Mouse (Mus musculus) midbrain, embryonic 12.5 days (tissue): ENCODE results near the gene Plb1. TPM values are rescaled to one million over a fixed set of nuclear protein-coding genes. Genes with fewer than 3 reads are reported as not detected.

ENCODE experiments used
- ATAC-seq: fragments of 200-750 bp; cut with Nextera tagmentation; 2 replicates; pipeline ENCODE4 v1.8.0; 2017; ENCODE audit warnings: low read depth, moderate TSS enrichment, moderate library complexity; ENCODE audit not compliant: low FRiP score
- H3K27ac ChIP-seq: fragments of 300-500 bp; sonication (generic); replicated peaks from 2 replicates; pipeline ENCODE4 v1.5.1; 2016; ENCODE audit warnings: mild to moderate bottlenecking
- H3K27me3 ChIP-seq: fragments of 300-500 bp; sonication (generic); 2 replicates; pipeline ENCODE4 v1.6.1; 2016; ENCODE audit warnings: mild to moderate bottlenecking
- H3K36me3 ChIP-seq: fragments of 300-500 bp; sonication (generic); 2 replicates; pipeline ENCODE4 v1.6.1; 2016
- H3K4me1 ChIP-seq: fragments of 300-500 bp; sonication (generic); 2 replicates; pipeline ENCODE4 v1.6.1; 2016
- H3K4me2 ChIP-seq: fragments of 300-500 bp; sonication (generic); replicated peaks from 2 replicates; pipeline ENCODE4 v1.6.1; 2016; ENCODE audit warnings: mild to moderate bottlenecking, moderate library complexity
- H3K4me3 ChIP-seq: fragments of 300-500 bp; sonication (generic); 2 replicates; pipeline ENCODE4 v1.5.1; 2016; ENCODE audit warnings: mild to moderate bottlenecking
- H3K9ac ChIP-seq: fragments of 300-500 bp; sonication (generic); replicated peaks from 2 replicates; pipeline ENCODE4 v1.6.1; 2016; ENCODE audit warnings: mild to moderate bottlenecking, moderate library complexity
- H3K9me3 ChIP-seq: fragments of 300-500 bp; sonication (generic); 2 replicates; pipeline ENCODE4 v1.6.1; 2016; ENCODE audit warnings: mild to moderate bottlenecking
- WGBS: fragments of 180-500 bp; shearing (Covaris S2); methylation state at CpG from one replicate; pipeline ENCODE4 v1.1.7; 2016; 5-methylcytosine and 5-hydroxymethylcytosine counted together
- polyA plus RNA-seq: library from polyadenylated mRNA; unstranded; fragments of >200 nt; fragmentation: Nextera tagmentation; extraction: Ambion mirVana; gene quantifications from 2 replicates; pipeline ENCODE4 v1.2.1, GENCODE M21; 2016

The Plb1 gene
- polyA plus RNA-seq, 1 experiment from 2014 or later = 0.06 TPM

- Histone ChIP-seq H3K9me3 (0 out of 2 replicates have a peak, but pooled peaks cover 6% of the 10 kb centered on the region), H3K4me3 (no peak overlapping the region), H3K9ac (no peak overlapping the region), H3K27me3 (no peaks in the 10 kb centered on the region), H3K4me1 (no peaks in the 10 kb centered on the region), H3K36me3 (no peaks in the 10 kb centered on the region), H3K4me2 (no peak overlapping the region), H3K27ac (no peak overlapping the region)
- 89% methylated on average over 4 of the region's 4 CpGs for WGBS
- ATAC-seq = no peak
Measured at GRCm38 (mm10) chr5:32262534-32262933, 30.0 kb downstream of the Plb1 start.

DNA sequence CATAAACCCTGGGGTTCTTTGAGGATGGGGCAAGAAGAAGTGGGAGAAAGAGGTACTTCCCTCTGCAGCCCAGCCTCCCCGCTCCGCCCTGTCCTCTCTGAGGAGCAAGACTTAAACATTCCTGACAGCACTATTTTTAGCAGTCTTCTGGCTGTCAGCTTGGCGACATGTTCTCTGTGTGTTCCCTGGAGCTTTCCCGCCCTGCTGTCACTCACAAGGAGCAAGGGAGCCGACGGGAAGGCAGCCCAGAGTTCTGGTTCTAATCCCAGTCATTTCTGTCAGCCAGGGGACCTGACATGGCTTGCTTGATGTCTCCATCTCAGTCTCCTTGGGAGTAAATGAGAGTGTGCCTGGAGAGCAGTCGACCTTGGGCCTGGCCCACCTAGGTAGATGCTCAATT, 40.0 kb downstream of the Plb1 start:
- no peak overlapping the region for H3K4me3 ChIP-seq
- peaks cover under 1% of the 10 kb centered on the region for H3K4me1 ChIP-seq
- H3K36me3 ChIP-seq = no peaks in the 10 kb centered on the region
- H3K4me2 ChIP-seq = no peak overlapping the region
- H3K9me3 ChIP-seq = no peaks in the 10 kb centered on the region
- WGBS = 38% methylated on average over 7 of the region's 7 CpGs
- ATAC-seq = no peak
- no peak overlapping the region for H3K9ac ChIP-seq
- no peak overlapping the region for H3K27ac ChIP-seq
- no peaks in the 10 kb centered on the region for H3K27me3 ChIP-seq

DNA sequence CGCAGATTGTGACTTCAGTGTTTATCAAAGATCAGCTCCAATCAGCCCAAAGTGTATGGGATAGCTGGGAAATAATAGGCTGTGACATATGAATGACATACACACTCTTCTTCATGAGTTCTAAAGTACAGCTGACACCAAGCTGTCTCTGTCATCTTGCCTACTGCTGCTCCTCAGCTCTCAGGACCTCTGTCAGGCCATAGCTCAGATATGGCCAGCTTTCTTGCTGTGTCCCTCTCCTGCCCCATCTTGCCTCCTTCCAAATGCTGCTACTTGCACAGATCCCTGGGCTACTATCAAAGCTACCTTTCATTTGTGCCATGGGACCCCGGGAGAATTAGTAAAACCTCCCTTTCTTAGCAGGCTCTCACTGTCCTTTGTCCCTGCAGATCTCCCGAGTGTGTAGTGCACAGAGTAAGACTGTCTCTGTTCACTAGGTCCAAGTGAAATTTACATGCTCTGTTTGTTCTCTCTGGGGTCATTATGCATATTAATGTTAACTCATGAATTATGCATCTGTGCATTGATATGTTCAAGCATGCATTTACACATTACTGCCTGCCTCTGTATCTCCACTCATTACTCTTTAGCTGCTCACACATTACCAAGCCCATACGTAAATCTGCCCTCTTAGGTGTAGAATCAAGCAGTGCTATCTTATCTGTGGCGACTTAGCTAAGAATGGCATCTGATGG, 45.6 kb downstream of the Plb1 start:
- no peaks in the 10 kb centered on the region for H3K9me3 ChIP-seq
- peaks cover 33% of the 10 kb centered on the region for H3K4me1 ChIP-seq
- H3K27ac ChIP-seq = peak overlapping the region; percentile 90
- H3K27me3 ChIP-seq = no peaks in the 10 kb centered on the region
- WGBS = 52% methylated on average over 5 of the region's 5 CpGs
- H3K4me2 ChIP-seq = 0 out of 2 replicates have a peak overlapping the region, but pooled peaks have one; percentile 19
- peak; percentile 90 for ATAC-seq
- no peak overlapping the region for H3K9ac ChIP-seq
- no peaks in the 10 kb centered on the region for H3K36me3 ChIP-seq
- no peak overlapping the region for H3K4me3 ChIP-seq

DNA sequence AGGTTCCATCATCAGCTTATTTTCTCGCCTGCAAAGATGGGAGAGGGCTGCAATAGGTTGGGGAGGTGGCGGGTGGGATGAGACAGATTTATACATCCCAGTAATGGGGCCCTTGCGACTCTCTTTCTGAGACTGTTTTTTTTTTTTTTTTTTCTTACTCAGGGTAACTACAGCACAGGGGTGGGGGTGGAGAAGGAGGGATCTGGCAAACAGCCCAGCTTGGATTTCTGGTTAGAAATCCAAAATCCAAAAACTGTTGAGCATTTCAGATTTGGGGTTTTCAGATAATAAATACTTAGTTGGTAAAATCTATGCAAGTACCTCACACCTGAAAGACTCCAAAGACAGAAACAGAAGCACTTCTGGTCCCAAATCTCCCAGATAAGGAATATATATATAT, 47.6 kb downstream of the Plb1 start:
- no peak overlapping the region for H3K4me3 ChIP-seq
- no peak overlapping the region for H3K27ac ChIP-seq
- no peak overlapping the region for H3K9ac ChIP-seq
- ATAC-seq = no peak
- WGBS = 80% methylated on average over 3 of the region's 3 CpGs
- no peaks in the 10 kb centered on the region for H3K9me3 ChIP-seq
- H3K36me3 ChIP-seq = no peaks in the 10 kb centered on the region
- no peaks in the 10 kb centered on the region; the same call in 1 of the 2 replicates for H3K27me3 ChIP-seq
- no peak overlapping the region for H3K4me2 ChIP-seq
- H3K4me1 ChIP-seq = peaks cover 33% of the 10 kb centered on the region

DNA sequence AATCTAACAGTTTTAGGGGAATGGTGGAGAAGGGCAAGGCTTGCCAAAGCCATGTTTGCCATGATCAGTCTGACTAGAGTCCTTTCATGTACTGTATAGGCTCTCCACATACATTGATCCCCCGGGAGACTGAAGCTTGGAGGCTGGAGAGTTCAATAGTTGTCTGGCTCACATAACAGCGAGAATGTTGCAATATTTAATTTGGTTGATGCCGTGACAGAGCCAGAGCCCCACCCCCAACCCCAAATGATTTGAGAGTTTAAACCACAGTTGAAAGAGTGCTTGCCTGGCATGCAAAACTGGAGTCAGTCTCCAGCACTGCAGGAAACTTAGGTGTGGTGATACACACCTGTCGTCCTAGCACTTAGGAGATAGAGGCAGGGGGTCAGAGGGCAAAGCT, 49.8 kb downstream of the Plb1 start:
- Histone ChIP-seq H3K4me3 (no peak overlapping the region), H3K9ac (no peak overlapping the region), H3K9me3 (no peaks in the 10 kb centered on the region), H3K27me3 (no peaks in the 10 kb centered on the region; the same call in 1 of the 2 replicates), H3K4me2 (no peak overlapping the region), H3K36me3 (no peaks in the 10 kb centered on the region), H3K4me1 (peaks cover 33% of the 10 kb centered on the region), H3K27ac (no peak overlapping the region)
- ATAC-seq = no peak
- 70% methylated on average over 4 of the region's 4 CpGs for WGBS

DNA sequence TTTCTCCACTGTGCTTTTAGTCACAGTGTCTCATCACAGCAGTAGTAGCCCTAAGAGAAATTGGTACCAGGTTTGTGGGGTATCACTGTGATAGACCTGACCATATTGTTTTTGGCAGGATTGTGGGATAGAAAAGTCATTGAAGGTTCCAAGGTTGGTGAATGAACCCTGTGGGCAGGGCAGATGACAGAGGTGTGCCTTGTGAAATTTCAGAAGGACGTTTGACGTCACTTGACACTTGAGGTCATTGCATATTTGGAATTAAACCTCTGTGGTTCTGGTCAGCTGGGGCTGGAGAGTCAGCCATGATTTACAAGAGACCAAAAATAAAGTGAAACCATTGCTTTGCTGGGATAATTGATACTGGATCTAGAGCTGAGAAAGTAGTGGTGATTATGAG, 50.9 kb downstream of the Plb1 start:
- WGBS = 87% methylated on average over 2 of the region's 2 CpGs
- ATAC-seq = no peak
- no peaks in the 10 kb centered on the region for H3K9me3 ChIP-seq
- no peak overlapping the region for H3K4me2 ChIP-seq
- peaks cover 30% of the 10 kb centered on the region for H3K4me1 ChIP-seq
- H3K9ac ChIP-seq = no peak overlapping the region
- H3K4me3 ChIP-seq = no peak overlapping the region
- H3K36me3 ChIP-seq = no peaks in the 10 kb centered on the region
- H3K27ac ChIP-seq = no peak overlapping the region
- no peaks in the 10 kb centered on the region; the same call in 1 of the 2 replicates for H3K27me3 ChIP-seq

GRCm38 (mm10) chr5:32286315-32286714, 53.8 kb downstream of the Plb1 start:
- no peak overlapping the region for H3K27ac ChIP-seq
- no peak overlapping the region for H3K9ac ChIP-seq

DNA sequence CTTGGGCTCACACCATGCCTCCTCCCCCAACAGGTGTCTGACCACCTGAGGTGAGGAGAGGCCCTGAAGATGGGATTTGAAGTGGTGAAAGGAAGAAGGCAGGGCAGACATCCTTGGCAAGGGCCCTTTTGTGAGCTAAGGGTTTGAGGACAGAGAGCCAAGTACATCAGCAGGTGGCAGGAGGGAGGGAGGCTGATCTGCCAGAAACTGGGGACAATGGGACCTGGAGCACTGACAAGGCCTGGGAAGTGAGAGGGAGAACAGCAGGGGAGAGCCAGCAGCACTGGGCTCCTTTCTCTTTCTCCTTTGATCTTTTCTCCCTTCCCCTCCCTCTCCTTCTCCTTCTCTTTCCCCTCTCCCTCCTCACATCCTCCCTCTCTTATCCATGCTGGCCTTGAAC, 55.5 kb downstream of the Plb1 start:
- Histone ChIP-seq H3K4me2 (no peak overlapping the region), H3K4me3 (no peak overlapping the region), H3K36me3 (no peaks in the 10 kb centered on the region), H3K4me1 (peaks cover 9% of the 10 kb centered on the region), H3K27ac (no peak overlapping the region), H3K9me3 (no peaks in the 10 kb centered on the region), H3K9ac (no peak overlapping the region), H3K27me3 (no peaks in the 10 kb centered on the region; the same call in 1 of the 2 replicates)
- ATAC-seq = no peak

More at GRCm38 (mm10) chr5:32286315-32286714, 53.8 kb downstream of the Plb1 start:
- H3K9me3 ChIP-seq = no peaks in the 10 kb centered on the region
- H3K27me3 ChIP-seq = no peaks in the 10 kb centered on the region; the same call in 1 of the 2 replicates
- peaks cover 20% of the 10 kb centered on the region for H3K4me1 ChIP-seq
- no peak overlapping the region for H3K4me2 ChIP-seq
- no peak for ATAC-seq
- H3K36me3 ChIP-seq = no peaks in the 10 kb centered on the region
- H3K4me3 ChIP-seq = no peak overlapping the region
- WGBS = 77% methylated on average over 4 of the region's 4 CpGs

DNA sequence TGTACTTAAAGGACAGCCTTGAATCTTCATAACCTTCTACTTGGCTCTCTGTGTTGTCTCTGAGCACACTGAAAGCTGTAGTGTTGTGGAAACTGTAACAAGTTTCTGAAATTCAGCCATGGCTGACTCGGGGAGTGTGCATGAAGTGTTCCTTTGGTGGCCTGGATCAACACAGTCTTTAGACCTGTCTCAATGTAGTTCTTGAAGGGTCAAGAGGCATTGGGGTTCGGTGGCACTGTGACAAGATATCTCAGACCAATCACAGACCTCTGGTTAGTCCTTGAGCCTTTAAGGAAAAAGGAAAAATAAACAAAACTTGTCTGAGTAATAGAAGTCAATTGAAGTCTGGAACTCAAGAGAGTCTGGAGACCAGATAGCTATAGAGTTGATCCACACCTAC, 58.8 kb downstream of the Plb1 start:
- Histone ChIP-seq H3K4me2 (no peak overlapping the region), H3K4me1 (peaks cover 9% of the 10 kb centered on the region), H3K27me3 (no peaks in the 10 kb centered on the region), H3K9ac (no peak overlapping the region), H3K9me3 (no peaks in the 10 kb centered on the region), H3K27ac (no peak overlapping the region), H3K4me3 (no peak overlapping the region), H3K36me3 (no peaks in the 10 kb centered on the region)
- no peak for ATAC-seq
- WGBS = 81% methylated on average over 2 of the region's 2 CpGs

- Histone ChIP-seq H3K4me3 (peak overlapping the region; percentile 27), H3K27me3 (no peaks in the 10 kb centered on the region), H3K4me2 (peak overlapping the region; percentile 38), H3K9ac (no peak overlapping the region), H3K36me3 (no peaks in the 10 kb centered on the region), H3K27ac (no peak overlapping the region), H3K9me3 (no peaks in the 10 kb centered on the region), H3K4me1 (peaks cover 6% of the 10 kb centered on the region; the same call in 1 of the 2 replicates)
- WGBS = 7% methylated on average over 23 of the region's 23 CpGs
- peak; percentile 84 for ATAC-seq
Measured at GRCm38 (mm10) chr5:32302991-32303921, 70.7 kb downstream of the Plb1 start.

DNA sequence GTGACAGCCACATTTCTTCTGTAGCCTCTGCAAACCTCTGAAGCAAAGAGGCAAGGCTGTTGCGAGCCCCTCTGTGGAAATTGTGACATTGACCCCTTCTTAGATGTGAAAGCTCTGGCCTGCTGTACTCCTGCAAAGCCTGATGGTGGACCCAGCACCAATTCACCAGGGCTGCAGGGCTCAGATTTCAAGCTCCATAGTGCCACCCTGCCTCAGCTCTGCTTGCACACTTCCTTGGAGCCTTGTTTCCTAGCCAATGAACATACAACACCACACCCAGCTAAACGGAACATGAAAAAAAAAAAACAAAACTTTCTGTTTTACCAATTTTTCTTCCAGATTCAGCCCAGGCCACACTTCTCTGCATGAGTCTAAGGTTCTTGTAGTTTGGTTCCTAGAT, 74.6 kb downstream of the Plb1 start:
- no peaks in the 10 kb centered on the region for H3K9me3 ChIP-seq
- WGBS = 83% methylated on average over 2 of the region's 2 CpGs
- no peak overlapping the region for H3K4me3 ChIP-seq
- no peak overlapping the region for H3K4me2 ChIP-seq
- no peak for ATAC-seq
- no peaks in the 10 kb centered on the region for H3K27me3 ChIP-seq
- peaks cover 6% of the 10 kb centered on the region; the same call in 1 of the 2 replicates for H3K4me1 ChIP-seq
- H3K27ac ChIP-seq = no peak overlapping the region
- H3K36me3 ChIP-seq = no peaks in the 10 kb centered on the region
- H3K9ac ChIP-seq = no peak overlapping the region

DNA sequence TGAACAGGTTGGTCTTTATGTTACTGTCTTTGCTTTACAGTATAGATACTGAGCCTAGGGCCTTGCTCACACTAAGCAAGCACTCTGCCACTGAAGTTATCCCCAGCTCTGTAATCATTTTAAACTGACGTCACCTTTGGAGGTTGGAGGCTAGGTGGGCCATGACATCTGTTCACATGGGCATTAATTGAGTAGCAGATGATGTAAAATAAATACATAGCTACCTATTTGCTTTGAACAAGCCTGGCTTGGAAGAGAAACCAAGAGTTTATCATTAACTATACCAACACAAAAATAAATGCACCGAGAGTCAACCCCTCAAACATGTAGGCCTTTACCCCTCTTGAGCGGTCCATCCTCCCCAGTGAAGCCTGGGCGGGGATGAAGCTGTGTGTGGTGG, 76.1 kb downstream of the Plb1 start:
- Histone ChIP-seq H3K4me2 (no peak overlapping the region), H3K4me1 (peaks cover under 1% of the 10 kb centered on the region; the same call in 1 of the 2 replicates), H3K4me3 (no peak overlapping the region), H3K27ac (no peak overlapping the region), H3K27me3 (no peaks in the 10 kb centered on the region), H3K36me3 (no peaks in the 10 kb centered on the region), H3K9me3 (no peaks in the 10 kb centered on the region), H3K9ac (no peak overlapping the region)
- no peak for ATAC-seq
- 88% methylated on average over 4 of the region's 4 CpGs for WGBS
